Mouse (Mus musculus) embryonic stem cell, embryonic (primary cell): ENCODE results near the gene Cstb.

Experiments used
- CTCF ChIA-PET, 4 experiments: fragments of 300-600 bp in 2 of 4; fragments of 350-600 bp in 2 of 4; sonication (Branson Sonifier 250); formaldehyde crosslinking; loops; one replicate each; lab custom pipeline; 2022; ENCODE audit warnings: inconsistent platforms in 2 of 4; lab: Charles Lee
- POLR2A ChIA-PET, 4 experiments: fragments of 300-600 bp in 2 of 4; fragments of 350-600 bp in 2 of 4; sonication (Branson Sonifier 250); formaldehyde crosslinking; loops; one replicate each; lab custom pipeline; 2022; ENCODE audit warnings: antibody characterized with exemption in 4 of 4, inconsistent platforms in 1 of 4; lab: Charles Lee

Gene Cstb

GRCm38 (mm10) chr10:78407132-78407531 is 18.3 kb upstream of the Cstb start:
- CTCF ChIA-PET = interaction anchor here in 3 of 4 experiments (0.5 to 1.2 kb wide), 3 partner anchors 11 to 119 kb away, joined by 3 to 4 read pairs (median 3); no protein-coding TSS in a partner anchor
- POLR2A ChIA-PET = interaction anchor here in 3 of 4 experiments (1.2 to 2.0 kb wide), 4 partner anchors 11 to 82 kb away, joined by 4 to 11 read pairs (median 6); partner anchors contain the start of gene Cstb (in 1 of the 3)

- ChIA-PET POLR2A (interaction anchor here in 3 of 4 experiments (0.6 to 1.5 kb wide), 4 partner anchors 9 to 1857 kb away, joined by 3 read pairs; no protein-coding TSS in a partner anchor), CTCF (interaction anchor here in 3 of 4 experiments (0.5 to 1.3 kb wide), 6 partner anchors 13 to 32 kb away, joined by 3 to 5 read pairs (median 4); no protein-coding TSS in a partner anchor)
These were observed 16.3 kb upstream of the Cstb start for GRCm38 (mm10) chr10:78409035-78409788.

- ChIA-PET CTCF (interaction anchor here in 3 of 4 experiments (0.6 to 3.3 kb wide), 11 partner anchors 12 to 1247 kb away, joined by 3 to 18 read pairs (median 9); partner anchors contain the start of gene Cstb (in 1 of the 3)), POLR2A (interaction anchor here in 3 of 4 experiments (0.6 to 3.5 kb wide), 16 partner anchors 10 to 565 kb away, joined by 3 to 38 read pairs (median 6); partner anchors contain the start of genes Cstb (in 3 of the 3), Gm36176 (in 1 of the 3), Pfkl (in 1 of the 3) and Pwp2 (in 1 of the 3))
These were observed 13.6 kb upstream of the Cstb start for GRCm38 (mm10) chr10:78411851-78412250.

- POLR2A ChIA-PET = interaction anchor here in 3 of 4 experiments (0.6 to 3.5 kb wide), 34 partner anchors 10 to 851 kb away, joined by 3 to 38 read pairs (median 4); partner anchors contain the start of genes Cstb (in 3 of the 3), Pdxk (in 2 of the 3), Pfkl (in 2 of the 3) and Pwp2 (in 2 of the 3)
- CTCF ChIA-PET = interaction anchor here (0.6 to 3.3 kb wide), 45 partner anchors 10 to 964 kb away, joined by 3 to 18 read pairs (median 5); partner anchors contain the start of genes Cstb (in 1 of the 4), Icosl (in 1 of the 4), Pwp2 (in 1 of the 4) and Trappc10 (in 1 of the 4)
These were observed 12.9 kb upstream of the Cstb start, which contains the start of gene Rrp1 for GRCm38 (mm10) chr10:78412319-78413151. Gene Rrp1, minus strand, starts transcription at chr10:78413043.

- ChIA-PET CTCF (interaction anchor here (0.6 to 3.3 kb wide), 41 partner anchors 10 to 965 kb away, joined by 3 to 18 read pairs (median 5); partner anchors contain the start of genes Cstb (in 1 of the 4), Icosl (in 1 of the 4), Pwp2 (in 1 of the 4) and Trappc10 (in 1 of the 4)), POLR2A (interaction anchor here in 3 of 4 experiments (0.7 to 3.5 kb wide), 32 partner anchors 10 to 852 kb away, joined by 3 to 38 read pairs (median 4); partner anchors contain the start of genes Cstb (in 3 of the 3), Pdxk (in 2 of the 3), Pwp2 (in 2 of the 3) and D10Jhu81e (in 1 of the 3))
These were observed 12.3 kb upstream of the Cstb start for GRCm38 (mm10) chr10:78413152-78413520.

GRCm38 (mm10) chr10:78414936-78415335 is 10.5 kb upstream of the Cstb start:
- POLR2A ChIA-PET = interaction anchor here in 2 of 4 experiments (0.6 to 3.3 kb wide), 3 partner anchors 11 to 423 kb away, joined by 3 to 38 read pairs (median 7); partner anchors contain the start of gene Cstb (in 1 of the 2)
- CTCF ChIA-PET = interaction anchor here in 2 of 4 experiments (0.6 to 3.3 kb wide), 2 partner anchors 18 to 59 kb away, joined by 3 to 15 read pairs; no protein-coding TSS in a partner anchor

- POLR2A ChIA-PET = interaction anchor here (0.7 to 2.8 kb wide), 11 partner anchors 8 to 408 kb away, joined by 3 to 28 read pairs (median 4); partner anchors contain the start of genes Cstb (in 3 of the 4) and Pfkl (in 1 of the 4)
- CTCF ChIA-PET = interaction anchor here in 3 of 4 experiments (0.7 to 1.9 kb wide), 6 partner anchors 8 to 409 kb away, joined by 3 to 9 read pairs (median 4); no protein-coding TSS in a partner anchor
These were observed 7.6 kb upstream of the Cstb start for GRCm38 (mm10) chr10:78417888-78418287.

- ChIA-PET CTCF (interaction anchor here in 3 of 4 experiments (0.6 to 1.9 kb wide), 4 partner anchors 23 to 447 kb away, joined by 3 to 6 read pairs (median 5); no protein-coding TSS in a partner anchor), POLR2A (interaction anchor here in 2 of 4 experiments (0.7 to 2.8 kb wide), 4 partner anchors 7 to 409 kb away, joined by 3 to 28 read pairs (median 6); partner anchors contain the start of genes Cstb (in 2 of the 2) and Pfkl (in 1 of the 2))
These were observed 6.7 kb upstream of the Cstb start for GRCm38 (mm10) chr10:78418791-78419190.

GRCm38 (mm10) chr10:78420929-78421328 is 4.5 kb upstream of the Cstb start:
- ChIA-PET CTCF (interaction anchor here in 1 of 4 experiments (1.3 kb wide), 1 partner anchor 67 kb away, joined by 3 read pairs; no protein-coding TSS in a partner anchor), POLR2A (interaction anchor here in 1 of 4 experiments (0.6 kb wide), 1 partner anchor 93 kb away, joined by 3 read pairs; no protein-coding TSS in a partner anchor)

GRCm38 (mm10) chr10:78422614-78423013 is 2.9 kb upstream of the Cstb start:
- CTCF ChIA-PET = interaction anchor here in 2 of 4 experiments (0.8 to 3.3 kb wide), 3 partner anchors 10 to 39 kb away, joined by 3 to 12 read pairs (median 3); partner anchors contain the start of gene Rrp1 (in 2 of the 2)
- POLR2A ChIA-PET = interaction anchor here in 3 of 4 experiments (1.8 to 4.5 kb wide), 4 partner anchors 10 to 42 kb away, joined by 8 to 31 read pairs (median 16); partner anchors contain the start of genes Rrp1 (in 3 of the 3) and Pdxk (in 1 of the 3)

- ChIA-PET CTCF (interaction anchor here (0.6 to 3.2 kb wide), 13 partner anchors 8 to 1069 kb away, joined by 3 to 19 read pairs (median 5); partner anchors contain the start of genes Rrp1 (in 2 of the 4) and D10Jhu81e (in 1 of the 4)), POLR2A (interaction anchor here (0.6 to 7.5 kb wide), 55 partner anchors 8 to 1354 kb away, joined by 3 to 108 read pairs (median 4); partner anchors contain the start of genes Pdxk (in 3 of the 4), Rrp1 (in 3 of the 4), Trappc10 (in 2 of the 4) and Ilvbl (in 1 of the 4))
These were observed 757 bp downstream of the Cstb start for GRCm38 (mm10) chr10:78426117-78426735.

GRCm38 (mm10) chr10:78428070-78428469 is 2.6 kb downstream of the Cstb start:
- CTCF ChIA-PET = interaction anchor here in 2 of 4 experiments (0.7 to 2.0 kb wide), 4 partner anchors 10 to 14 kb away, joined by 3 to 9 read pairs (median 4); no protein-coding TSS in a partner anchor
- POLR2A ChIA-PET = interaction anchor here in 3 of 4 experiments (0.6 to 7.5 kb wide), 25 partner anchors 10 to 418 kb away, joined by 3 to 108 read pairs (median 4); partner anchors contain the start of genes Pdxk (in 3 of the 3), Rrp1 (in 2 of the 3), D10Jhu81e (in 1 of the 3) and Pfkl (in 1 of the 3)

GRCm38 (mm10) chr10:78429180-78429579 is 3.7 kb downstream of the Cstb start:
- CTCF ChIA-PET = interaction anchor here in 1 of 4 experiments (0.7 kb wide), 1 partner anchor 9 kb away, joined by 3 read pairs; no protein-coding TSS in a partner anchor
- POLR2A ChIA-PET = interaction anchor here in 3 of 4 experiments (0.7 to 7.5 kb wide), 12 partner anchors 10 to 244 kb away, joined by 3 to 108 read pairs (median 6); partner anchors contain the start of genes Pdxk (in 2 of the 3) and Pwp2 (in 1 of the 3)

- POLR2A ChIA-PET = interaction anchor here in 3 of 4 experiments (0.7 to 7.5 kb wide), 14 partner anchors 9 to 1236 kb away, joined by 3 to 108 read pairs (median 5); partner anchors contain the start of genes Pdxk (in 1 of the 3), Pwp2 (in 1 of the 3) and Rrp1 (in 1 of the 3)
- CTCF ChIA-PET = interaction anchor here in 3 of 4 experiments (0.7 to 2.2 kb wide), 4 partner anchors 9 to 17 kb away, joined by 3 to 5 read pairs (median 3); partner anchors contain the start of gene Rrp1 (in 1 of the 3)
These were observed 4.3 kb downstream of the Cstb start for GRCm38 (mm10) chr10:78429776-78430175.

- ChIA-PET POLR2A (interaction anchor here in 1 of 4 experiments (2.9 kb wide), 1 partner anchor 8 kb away, joined by 12 read pairs; no protein-coding TSS in a partner anchor), CTCF (interaction anchor here in 1 of 4 experiments (1.2 kb wide), 1 partner anchor 9 kb away, joined by 6 read pairs; no protein-coding TSS in a partner anchor)
These were observed 7.4 kb downstream of the Cstb start for GRCm38 (mm10) chr10:78432853-78433252.
